In the genomic region with DNA sequence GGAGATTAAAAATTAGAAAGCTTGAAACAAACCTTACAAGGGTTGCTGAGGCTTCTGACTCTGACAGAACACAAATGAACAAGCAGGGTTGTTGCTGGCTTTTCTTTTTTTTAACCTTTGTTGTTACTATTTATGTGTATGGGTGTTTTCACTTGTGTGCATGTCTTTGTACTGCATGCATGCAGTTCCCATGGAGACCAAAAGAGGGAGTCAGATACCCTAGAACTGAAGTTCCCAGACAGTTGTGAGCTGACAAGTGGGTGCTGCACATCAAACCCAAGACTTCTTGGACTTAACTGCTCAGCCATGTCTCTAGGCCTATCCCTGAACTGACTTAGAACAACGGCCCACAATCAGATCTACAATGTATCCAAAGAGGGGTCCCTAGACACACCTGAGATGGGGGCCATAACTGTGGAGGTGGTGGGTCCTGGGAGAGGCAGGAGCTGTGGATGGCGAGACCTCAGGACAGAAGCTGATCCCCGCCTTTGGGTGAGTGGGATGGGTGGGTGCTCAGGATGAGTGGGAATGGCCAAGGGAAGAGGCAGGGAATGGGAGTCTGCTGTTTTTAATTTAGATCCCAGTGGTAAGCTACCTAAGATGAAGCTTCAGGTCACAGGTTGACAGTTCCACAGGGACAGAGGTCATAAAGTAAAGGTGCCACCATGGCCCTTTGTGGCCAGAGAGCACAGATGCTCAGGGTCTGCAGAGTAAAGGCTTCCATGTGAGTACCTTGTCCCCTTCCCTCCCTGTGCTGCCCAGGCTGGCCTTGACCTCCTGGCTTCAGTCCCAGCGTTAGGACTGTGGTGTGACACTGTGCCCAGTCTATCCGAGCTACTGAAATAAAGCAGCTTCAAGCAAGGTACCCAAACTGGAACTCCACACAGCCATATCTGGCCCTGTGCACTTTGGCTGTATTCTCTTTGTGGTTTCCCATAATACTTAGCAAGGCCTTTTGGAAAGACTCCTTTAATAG, we compare ENCODE assay signal across 8 mouse cellular contexts.
DNase-seq lines count a peak whose midpoint lies in the region; TF ChIP-seq lines count a peak whose summit lies in the region.

No protein-coding gene starts in this region.

- H3K27ac ChIP-seq in heart, adult 2 months, result peak overlapping the region; percentile 71
- H3K27ac ChIP-seq in limb, embryonic 10.5 days, result peak overlapping the region; percentile 56; the same call in 1 of the 2 replicates

- intact Hi-C loops in heart, adult 2 months (cut with DNase I), result no loop called here
- intact Hi-C loops in heart, postnatal 25 days (cut with DNase I), result loop anchor here (5.0 kb wide), 1 partner anchor 50 kb away; no protein-coding TSS in a partner anchor

- H3K79me2 ChIP-seq in heart, adult 2 months (replicated peaks; ENCODE audit: control insufficient read depth, insufficient read depth, low read length), result no peaks in the 10 kb centered on the region

- no peak overlapping the region for H3K4me3 ChIP-seq in heart, adult 2 months
- H3K4me3 ChIP-seq in limb, embryonic 10.5 days, result no peak overlapping the region

- no peaks in the 10 kb centered on the region; the same call in 1 of the 2 replicates for H3K9me3 ChIP-seq in limb, embryonic 10.5 days (replicated peaks)

- TF ChIP-seq POLR2A in heart, adult 2 months (IDR thresholded peaks at IDR 0.05; ENCODE audit: insufficient read depth, low read depth, low read length), result no peak

- 0 out of 2 replicates have a peak, but pooled peaks have one; percentile 6 for TF ChIP-seq EP300 in heart, adult 2 months (IDR thresholded peaks at IDR 0.05; ENCODE audit: insufficient read depth, low read depth, low read length)

- no peak overlapping the region for H3K9ac ChIP-seq in heart, adult 2 months (ENCODE audit: low read depth, low read length)

- peak; percentile 61 for TF ChIP-seq CTCF in heart, adult 2 months (IDR thresholded peaks at IDR 0.05)

- peaks cover 18% of the 10 kb centered on the region for H3K4me1 ChIP-seq in heart, adult 2 months (ENCODE audit: control insufficient read depth, insufficient read depth, low read length)
- peaks cover 36% of the 10 kb centered on the region for H3K4me1 ChIP-seq in limb, embryonic 10.5 days

- H3K36me3 ChIP-seq in heart, adult 2 months (ENCODE audit: control insufficient read depth, insufficient read depth, low read length), result peaks cover 2% of the 10 kb centered on the region; the same call in 1 of the 2 replicates
- no peaks in the 10 kb centered on the region for H3K36me3 ChIP-seq in limb, embryonic 10.5 days

- peak in 1 of 2 experiments; percentile 54 for DNase-seq in heart, adult 2 months
- no peak for DNase-seq in heart, postnatal 25 days (ENCODE audit: low spot score)
- DNase-seq in A20 (ENCODE audit: low read depth, low spot score) (peak; percentile 39), adipocyte (ENCODE audit: low spot score) (peak; percentile 49)
- no peak for DNase-seq in limb, embryonic 10.5 days (ENCODE audit: low spot score)
- DNase-seq in right cerebral cortex, adult 18-20 months, result no peak
- DNase-seq in urinary bladder, postnatal 36 days (ENCODE audit: low spot score in 2 of 2), result no peak
- no peak for DNase-seq in left cerebral cortex, adult 9 months (ENCODE audit: low spot score in 2 of 2)

- 69% methylated on average over 5 of the region's 5 CpGs for WGBS in heart, adult 2 months
- WGBS in limb, embryonic 10.5 days, result 84% methylated on average over 5 of the region's 5 CpGs

- H3K27me3 ChIP-seq in heart, adult 2 months (ENCODE audit: control insufficient read depth, insufficient read depth, low read length), result no peaks in the 10 kb centered on the region
- H3K27me3 ChIP-seq in limb, embryonic 10.5 days (ENCODE audit: low read depth, poor library complexity, severe bottlenecking), result no peaks in the 10 kb centered on the region

Comparison
In these comparisons a context has a peak if more than half of its experiments do, and no peak if none do; other contexts are left out.
1. DNase-seq: peak in A20 (single experiment) and adipocyte (single experiment); none in heart, postnatal 25 days (single experiment), limb, embryonic 10.5 days (single experiment), right cerebral cortex, adult 18-20 months (single experiment), urinary bladder, postnatal 36 days (0 of 2) and left cerebral cortex, adult 9 months (0 of 2).